Mouse (Mus musculus) MEL (cell line): Measurements from ENCODE around the gene Nmrk1. TPM values are rescaled to one million over a fixed set of nuclear protein-coding genes. Genes with fewer than 3 reads are reported as not detected.

ENCODE experiments used
- DNase-seq: peaks from one replicate; pipeline ENCODE4 v3.0.0; 2011; ENCODE audit warnings: low read depth, low spot score
- H3K27ac ChIP-seq: 2 replicates; pipeline ENCODE4 v1.5.1; 2012; ENCODE audit warnings: low read depth, mild to moderate bottlenecking, control low read depth, low read length, moderate library complexity; ENCODE audit not compliant: control insufficient read depth
- H3K27me3 ChIP-seq, 2 experiments: fragments of 150-350 bp in 1 of 2; sonication (generic) in 1 of 2; 2 replicates each; pipeline ENCODE4 v1.6.1; 2012; ENCODE audit warnings: low read length in 2 of 2, mild to moderate bottlenecking in 2 of 2, improper control_type of control experiment in 1 of 2, moderate library complexity in 1 of 2; ENCODE audit not compliant: insufficient read depth in 2 of 2, control insufficient read depth in 1 of 2
- H3K36me3 ChIP-seq, 2 experiments: 2 replicates each; pipeline ENCODE4 v1.6.1; 2012 to 2014; ENCODE audit warnings: low read length in 2 of 2, improper control_type of control experiment in 1 of 2, inconsistent platforms in 1 of 2, mild to moderate bottlenecking in 1 of 2; ENCODE audit not compliant: insufficient read depth in 2 of 2, control insufficient read depth in 1 of 2
- H3K4me1 ChIP-seq, 2 experiments: fragments of 150-350 bp in 1 of 2; sonication (generic) in 1 of 2; 2 replicates each; pipeline ENCODE4 v1.6.1; 2012; ENCODE audit warnings: low read length in 2 of 2, improper control_type of control experiment in 1 of 2, mild to moderate bottlenecking in 1 of 2; ENCODE audit not compliant: insufficient read depth in 2 of 2, control insufficient read depth in 1 of 2
- H3K4me3 ChIP-seq, 2 experiments: fragments of 150-350 bp in 1 of 2; sonication (generic) in 1 of 2; 2 replicates each; pipeline ENCODE4 v1.5.1; 2012; ENCODE audit warnings: low read depth in 2 of 2, low read length in 2 of 2, mild to moderate bottlenecking in 2 of 2, moderate library complexity in 2 of 2, control low read depth in 1 of 2, improper control_type of control experiment in 1 of 2; ENCODE audit not compliant: control insufficient read depth in 1 of 2, insufficient read depth in 1 of 2
- H3K79me2 ChIP-seq: 2 replicates; pipeline ENCODE4 v1.6.1; 2012; ENCODE audit warnings: mild to moderate bottlenecking, low read length, moderate library complexity; ENCODE audit not compliant: control insufficient read depth, poor library complexity, insufficient read depth
- H3K9ac ChIP-seq: 2 replicates; pipeline ENCODE4 v1.6.1; 2012; ENCODE audit warnings: low read depth, mild to moderate bottlenecking, control low read depth, low read length, moderate library complexity; ENCODE audit not compliant: control insufficient read depth, poor library complexity, severe bottlenecking
- H3K9me3 ChIP-seq: fragments of 150-350 bp; sonication (generic); replicated peaks from 2 replicates; pipeline ENCODE4 v1.6.1; 2012; ENCODE audit warnings: mild to moderate bottlenecking, low read length, improper control_type of control experiment, moderate library complexity; ENCODE audit not compliant: insufficient read depth
- CHD1 ChIP-seq: IDR thresholded peaks from 2 replicates; pipeline ENCODE4 v1.6.1; 2012; ENCODE audit warnings: low read depth, mild to moderate bottlenecking, inconsistent platforms, low read length, improper control_type of control experiment
- CTCF ChIP-seq, 3 experiments: IDR thresholded peaks in 2 of 3; conservative IDR thresholded peaks in 1 of 3; 2 replicates each; pipeline ENCODE4 v1.5.1; 2011 to 2012; ENCODE audit warnings: low read length in 3 of 3, low read depth in 2 of 3, mild to moderate bottlenecking in 2 of 3, improper control_type of control experiment in 1 of 3, inconsistent platforms in 1 of 3, mixed read lengths in 1 of 3, moderate library complexity in 1 of 3; ENCODE audit not compliant: control insufficient read depth in 1 of 3, insufficient read depth in 1 of 3, poor library complexity in 1 of 3, severe bottlenecking in 1 of 3
- E2F4 ChIP-seq: IDR thresholded peaks from 2 replicates; pipeline ENCODE4 v1.6.1; 2011; ENCODE audit warnings: low read depth, low read length, improper control_type of control experiment, borderline replicate concordance
- ELF1 ChIP-seq: IDR thresholded peaks from 2 replicates; pipeline ENCODE4 v1.6.1; 2014; ENCODE audit warnings: low read depth, mild to moderate bottlenecking, inconsistent platforms, low read length, improper control_type of control experiment, moderate library complexity
- GATA1 ChIP-seq: IDR thresholded peaks from 2 replicates; pipeline ENCODE4 v1.6.1; 2011; ENCODE audit warnings: low read depth, low read length, improper control_type of control experiment
- JUND ChIP-seq: IDR thresholded peaks from 2 replicates; pipeline ENCODE4 v1.6.1; 2011; ENCODE audit warnings: low read depth, mild to moderate bottlenecking, improper control_type of control experiment, low read length
- MAFK ChIP-seq: IDR thresholded peaks from 2 replicates; pipeline ENCODE4 v1.6.1; 2011; ENCODE audit warnings: low read depth, mild to moderate bottlenecking, low read length, improper control_type of control experiment, borderline replicate concordance
- MAX ChIP-seq: IDR thresholded peaks from 2 replicates; pipeline ENCODE4 v1.6.1; 2011; ENCODE audit warnings: low read length, improper control_type of control experiment
- MEF2A ChIP-seq: IDR thresholded peaks from 2 replicates; pipeline ENCODE4 v1.6.1; 2014; ENCODE audit warnings: low read depth, mild to moderate bottlenecking, inconsistent platforms, low read length, improper control_type of control experiment; ENCODE audit not compliant: poor library complexity, insufficient replicate concordance, severe bottlenecking; ENCODE audit errors: extremely low read depth
- MYB ChIP-seq: IDR thresholded peaks from 2 replicates; pipeline ENCODE4 v1.6.1; 2011; ENCODE audit warnings: mild to moderate bottlenecking, low read depth, low read length, improper control_type of control experiment
- POLR2A ChIP-seq, 2 experiments: IDR thresholded peaks; 2 replicates each; pipeline ENCODE4 v1.6.1; 2011 to 2012; ENCODE audit warnings: low read length in 2 of 2, mild to moderate bottlenecking in 2 of 2, control low read depth in 1 of 2, improper control_type of control experiment in 1 of 2, low read depth in 1 of 2, moderate library complexity in 1 of 2; ENCODE audit not compliant: control insufficient read depth in 1 of 2, insufficient read depth in 1 of 2, poor library complexity in 1 of 2
- POLR2AphosphoS5 ChIP-seq: IDR thresholded peaks from 2 replicates; pipeline ENCODE4 v1.6.1; 2012; ENCODE audit warnings: low read depth, borderline replicate concordance, mild to moderate bottlenecking, inconsistent platforms, low read length, moderate library complexity, mixed read lengths
- TAL1 ChIP-seq: IDR thresholded peaks from 2 replicates; pipeline ENCODE4 v1.6.1; 2012; ENCODE audit warnings: mild to moderate bottlenecking, inconsistent platforms, low read length, moderate library complexity, mixed read lengths
- TCF12 ChIP-seq: IDR thresholded peaks from 2 replicates; pipeline ENCODE4 v1.6.1; 2014; ENCODE audit warnings: low read depth, mild to moderate bottlenecking, inconsistent platforms, low read length, improper control_type of control experiment, moderate library complexity
- UBTF ChIP-seq: IDR thresholded peaks from 2 replicates; pipeline ENCODE4 v1.6.1; 2012; ENCODE audit warnings: low read depth, mild to moderate bottlenecking, inconsistent platforms, low read length, improper control_type of control experiment, moderate library complexity, borderline replicate concordance; ENCODE audit not compliant: insufficient read depth
- polyA plus RNA-seq, 2 experiments: library from polyadenylated mRNA; stranded (reverse) in 1 of 2; unstranded in 1 of 2; fragments of >175 nt in 1 of 2; fragments of >200 nt in 1 of 2; gene quantifications; 2 replicates each; pipeline versions ENCODE4 v1.2.1 to v1.2.4; 2012; ENCODE audit warnings: low replicate concordance in 2 of 2, low read depth in 1 of 2; ENCODE audit not compliant: insufficient read length in 2 of 2, insufficient read depth in 1 of 2, missing spikeins in 1 of 2
- total RNA-seq: library from RNA; depleted of rRNA; stranded (reverse); fragments of 300-350 nt; gene quantifications from 2 replicates; pipeline ENCODE4 v1.2.3, GENCODE M21; 2012

The Nmrk1 gene
- total and polyA plus RNA-seq, 3 experiments = 18.5 to 22.5 TPM; not detected in 1

- no peak overlapping the region for H3K4me3 ChIP-seq
- no peak overlapping the region for H3K27ac ChIP-seq
- H3K9me3 ChIP-seq = no peaks in the 10 kb centered on the region
- TF ChIP-seq CHD1 (no peak), MAX (no peak), MEF2A (no peak), POLR2A (IDR thresholded peaks at IDR 0.05; ENCODE audit: control insufficient read depth in 1 of 2, insufficient read depth in 1 of 2, low read depth in 1 of 2, low read length in 2 of 2, poor library complexity in 1 of 2) (no peak)
- peaks cover 25% of the 10 kb centered on the region for H3K79me2 ChIP-seq
- peaks cover 1 to 10% of the 10 kb centered on the region in 2 experiments; a peak in 3 of 4 replicates for H3K36me3 ChIP-seq
- DNase-seq = no peak
- no peak overlapping the region for H3K9ac ChIP-seq
- no peaks in the 10 kb centered on the region for H3K27me3 ChIP-seq
- peaks cover 4 to 7% of the 10 kb centered on the region in 2 experiments; a peak in 2 of 4 replicates for H3K4me1 ChIP-seq
Measured at GRCm38 (mm10) chr19:18603011-18603410, 28.7 kb upstream of the Nmrk1 start.

DNA sequence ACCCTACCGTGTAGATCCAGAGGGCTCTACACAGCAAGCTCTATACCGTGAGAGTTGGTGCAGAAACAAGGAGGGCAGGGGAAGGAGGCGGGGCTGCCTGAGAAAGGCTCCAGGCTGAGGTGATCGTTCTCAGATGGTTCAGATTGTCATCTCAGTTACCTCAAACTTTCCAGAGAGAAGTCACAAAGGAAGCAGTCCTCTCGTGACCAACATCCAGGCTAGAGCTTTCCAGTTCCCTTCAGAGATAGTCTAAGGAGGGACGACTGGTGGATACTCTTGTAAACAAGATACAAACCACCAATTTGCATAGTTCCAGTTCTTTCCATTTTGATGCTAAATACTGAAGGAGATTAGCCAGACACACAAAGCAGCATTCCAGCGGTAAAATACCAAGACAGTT lies 23.8 kb upstream of the Nmrk1 start:
- Histone ChIP-seq H3K27ac (no peak overlapping the region), H3K36me3 (no peaks in the 10 kb centered on the region), H3K79me2 (peaks cover 35% of the 10 kb centered on the region), H3K9me3 (no peaks in the 10 kb centered on the region), H3K4me1 (no peaks in the 10 kb centered on the region), H3K9ac (no peak overlapping the region), H3K27me3 (no peaks in the 10 kb centered on the region), H3K4me3 (no peak overlapping the region)
- TF ChIP-seq MAFK (no peak), MYB (no peak), TAL1 (no peak), MAX (no peak), E2F4 (no peak), GATA1 (no peak), ELF1 (no peak), TCF12 (no peak), CHD1 (no peak), UBTF (no peak), CTCF (IDR thresholded peaks at IDR 0.05 in 2 of 3, conservative IDR thresholded peaks at IDR 0.05 in 1 of 3; ENCODE audit: control insufficient read depth in 1 of 3, insufficient read depth in 1 of 3, low read depth in 2 of 3, low read length in 3 of 3, poor library complexity in 1 of 3, severe bottlenecking in 1 of 3) (no peak)
- no peak for DNase-seq

DNA sequence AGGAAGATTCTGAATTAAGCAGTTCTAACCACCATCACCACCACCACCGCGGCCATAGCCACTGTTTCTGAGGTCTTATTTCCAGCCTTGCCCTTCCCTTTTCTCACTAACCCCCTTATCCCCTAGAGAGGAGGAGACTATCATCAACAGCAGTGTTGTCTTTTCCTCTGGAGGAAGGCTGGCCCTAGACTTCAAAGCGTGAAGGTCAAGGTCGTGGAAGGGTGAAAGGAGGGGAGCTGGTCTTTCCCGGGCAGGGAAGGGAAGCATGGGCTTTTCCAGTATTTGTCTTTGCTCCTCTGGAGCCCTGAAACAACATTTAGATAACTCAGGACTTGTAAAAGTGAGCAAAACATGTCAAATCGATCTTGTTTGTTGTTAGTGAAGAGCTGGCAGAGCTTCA lies 22.8 kb upstream of the Nmrk1 start:
- no peaks in the 10 kb centered on the region for H3K4me1 ChIP-seq
- H3K79me2 ChIP-seq = peaks cover 38% of the 10 kb centered on the region
- no peak overlapping the region for H3K9ac ChIP-seq
- no peak overlapping the region for H3K27ac ChIP-seq
- TF ChIP-seq POLR2AphosphoS5 = no peak
- TF ChIP-seq MAX = no peak
- TF ChIP-seq UBTF = no peak
- no peak for TF ChIP-seq JUND
- no peak for DNase-seq
- H3K4me3 ChIP-seq = no peak overlapping the region
- H3K27me3 ChIP-seq = no peaks in the 10 kb centered on the region
- no peaks in the 10 kb centered on the region for H3K36me3 ChIP-seq
- H3K9me3 ChIP-seq = no peaks in the 10 kb centered on the region
